Mouse (Mus musculus): Measurements from ENCODE around the gene Hao1. TPM values are rescaled to one million over a fixed set of nuclear protein-coding genes. Genes with fewer than 3 reads are reported as not detected.

Hao1 gene
- total RNA-seq, 2 experiments from 2014 or later: 0.46 TPM; not detected in 1

- no peak for DNase-seq (ENCODE audit: low spot score in 2 of 2)
Measured at GRCm38 (mm10) chr2:134465132-134465531, 89.0 kb downstream of the Hao1 start.

DNA sequence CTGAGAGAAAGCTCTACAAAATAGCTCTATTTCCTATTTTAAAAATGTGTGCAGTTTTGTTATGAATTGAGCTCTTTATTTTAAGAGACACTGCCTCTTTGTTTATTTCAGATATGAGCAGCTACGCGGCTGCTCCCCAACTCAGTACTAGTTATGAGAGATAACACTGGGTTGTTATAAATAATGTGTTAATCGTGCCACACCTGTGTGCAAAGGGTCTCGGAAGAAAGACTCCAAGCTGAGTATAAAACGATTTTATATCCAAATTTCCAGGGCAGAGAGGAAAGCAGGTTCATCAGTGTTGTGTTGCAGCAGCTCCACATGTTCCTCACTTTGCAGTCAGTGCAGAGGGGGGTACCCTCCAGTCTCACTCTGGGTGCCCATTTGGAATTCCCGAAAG is 91.8 kb downstream of the Hao1 start:
- DNase-seq (ENCODE audit: low spot score in 2 of 2): no peak

DNA sequence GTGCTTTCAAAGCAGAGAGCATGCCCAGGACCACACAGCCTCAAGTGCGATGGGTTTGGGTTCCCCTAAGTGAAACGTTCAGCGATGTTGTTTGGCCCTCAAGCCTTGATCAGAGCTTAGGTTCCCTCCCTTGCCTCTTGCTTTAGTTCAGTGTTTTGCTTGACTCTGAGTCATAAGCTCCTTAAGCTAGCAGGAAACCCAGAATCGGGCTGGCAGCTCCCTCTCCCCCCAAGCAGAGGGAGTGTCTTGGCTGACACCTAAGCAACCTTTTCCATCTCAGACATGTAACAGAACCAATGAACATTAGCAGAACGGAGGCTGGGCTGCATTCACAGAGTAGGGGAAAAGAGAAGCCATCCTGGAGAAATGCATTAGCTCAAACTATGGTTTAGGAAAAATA is 93.3 kb downstream of the Hao1 start:
- DNase-seq (ENCODE audit: low spot score in 2 of 2): no peak

- DNase-seq (ENCODE audit: low spot score in 2 of 2): no peak
Measured at GRCm38 (mm10) chr2:134456065-134456505, 98.1 kb downstream of the Hao1 start.

DNA sequence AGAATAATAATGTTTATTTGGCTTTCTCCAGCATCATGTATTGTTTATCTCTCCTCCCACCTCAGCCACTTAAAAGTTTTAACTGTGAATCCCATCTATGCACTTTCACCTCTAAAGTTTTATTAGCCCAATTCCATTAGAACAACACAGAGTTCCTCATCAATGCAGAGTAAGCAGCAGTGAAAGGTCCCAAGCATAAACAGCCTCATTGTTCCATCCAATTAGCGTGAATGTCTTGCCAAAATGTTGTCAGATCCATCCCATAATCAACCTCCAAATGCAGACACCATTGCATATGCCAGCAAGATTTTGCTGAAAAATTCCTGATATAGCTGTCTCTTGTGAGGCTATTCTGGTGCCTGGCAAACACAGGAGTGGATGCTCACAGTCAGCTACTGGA is 101.4 kb downstream of the Hao1 start:
- DNase-seq (ENCODE audit: low spot score in 2 of 2): no peak

- no peak for DNase-seq (ENCODE audit: low spot score in 2 of 2)
Measured at GRCm38 (mm10) chr2:134450976-134451375, 103.2 kb downstream of the Hao1 start.

Other genes starting within 250 kb of the Hao1 start
- 10 to 100 TPM; 40.4 to 44.3 TPM for gene Tmx4, start 89.8 kb upstream of the Hao1 start, total RNA-seq (2021)
- 10 to 100 TPM; 51.4 to 88.0 TPM for gene Plcb1, start 231.7 kb upstream of the Hao1 start, total RNA-seq (2021)

All from adrenal gland, adult 18-20 months (tissue).